Mouse (Mus musculus) cerebellum, adult 9-10 months (tissue): Measurements from ENCODE around the gene Aen.

ENCODE experiments used
- DNase-seq: peaks from one replicate; pipeline ENCODE4 v3.0.0; 2022

The Aen gene

GRCm38 (mm10) chr7:78895653-78896333 is at the start of gene Aen:
TSS of gene Aen (plus strand) at chr7:78895854.
- peak; percentile 100 for DNase-seq

GRCm38 (mm10) chr7:78846066-78846716 is 49.5 kb upstream of the Aen start:
- no peak for DNase-seq

GRCm38 (mm10) chr7:78846737-78847434 is 48.8 kb upstream of the Aen start, which contains the start of gene Det1:
TSS of gene Det1 (minus strand) at chr7:78847263.
- peak; percentile 87 for DNase-seq

- DNase-seq, result no peak
These were observed 41.6 kb upstream of the Aen start for GRCm38 (mm10) chr7:78854051-78854450.

GRCm38 (mm10) chr7:78855044-78855655 is 40.5 kb upstream of the Aen start:
- DNase-seq, result no peak

- DNase-seq, result no peak
These were observed 31.7 kb upstream of the Aen start for GRCm38 (mm10) chr7:78863796-78864445.

GRCm38 (mm10) chr7:78864446-78864802 is 31.2 kb upstream of the Aen start:
- no peak for DNase-seq

GRCm38 (mm10) chr7:78865212-78865949 is 30.3 kb upstream of the Aen start:
- DNase-seq, result no peak

- no peak for DNase-seq
These were observed 26.9 kb upstream of the Aen start for GRCm38 (mm10) chr7:78868731-78869130.

GRCm38 (mm10) chr7:78872366-78872765 is 23.3 kb upstream of the Aen start:
- no peak for DNase-seq

GRCm38 (mm10) chr7:78872831-78873230 is 22.8 kb upstream of the Aen start:
- DNase-seq, result no peak

GRCm38 (mm10) chr7:78881607-78882468 is 13.8 kb upstream of the Aen start:
- no peak for DNase-seq

- DNase-seq, result no peak
These were observed 13.2 kb upstream of the Aen start for GRCm38 (mm10) chr7:78882469-78882837.

- DNase-seq, result no peak
These were observed 12.5 kb upstream of the Aen start for GRCm38 (mm10) chr7:78883016-78883725.

GRCm38 (mm10) chr7:78883726-78884060 is 12.0 kb upstream of the Aen start:
- DNase-seq, result no peak

GRCm38 (mm10) chr7:78884139-78884538 is 11.5 kb upstream of the Aen start:
- no peak for DNase-seq

- no peak for DNase-seq
These were observed 10.2 kb upstream of the Aen start for GRCm38 (mm10) chr7:78885404-78885803.

GRCm38 (mm10) chr7:78886496-78886895 is 9.2 kb upstream of the Aen start:
- no peak for DNase-seq

- DNase-seq, result no peak
These were observed 8.2 kb upstream of the Aen start for GRCm38 (mm10) chr7:78887431-78887842.

GRCm38 (mm10) chr7:78890641-78891040 is 5.0 kb upstream of the Aen start:
- peak; percentile 82 for DNase-seq

- no peak for DNase-seq
These were observed 1.7 kb upstream of the Aen start for GRCm38 (mm10) chr7:78893917-78894316.
